Mouse (Mus musculus) B cell, adult 62 days (primary cell): Measurements from ENCODE around the gene Bub3. TPM values are rescaled to one million over a fixed set of nuclear protein-coding genes. Genes with fewer than 3 reads are reported as not detected.

Experiments
- total RNA-seq: library from RNA; stranded (reverse); gene quantifications from 4 replicates; pipeline ENCODE4 v1.2.4, GENCODE M21; 2023

The Bub3 gene
- 47.2 to 57.2 TPM (median 48.1 TPM) in 4 replicates for total RNA-seq

DNA sequence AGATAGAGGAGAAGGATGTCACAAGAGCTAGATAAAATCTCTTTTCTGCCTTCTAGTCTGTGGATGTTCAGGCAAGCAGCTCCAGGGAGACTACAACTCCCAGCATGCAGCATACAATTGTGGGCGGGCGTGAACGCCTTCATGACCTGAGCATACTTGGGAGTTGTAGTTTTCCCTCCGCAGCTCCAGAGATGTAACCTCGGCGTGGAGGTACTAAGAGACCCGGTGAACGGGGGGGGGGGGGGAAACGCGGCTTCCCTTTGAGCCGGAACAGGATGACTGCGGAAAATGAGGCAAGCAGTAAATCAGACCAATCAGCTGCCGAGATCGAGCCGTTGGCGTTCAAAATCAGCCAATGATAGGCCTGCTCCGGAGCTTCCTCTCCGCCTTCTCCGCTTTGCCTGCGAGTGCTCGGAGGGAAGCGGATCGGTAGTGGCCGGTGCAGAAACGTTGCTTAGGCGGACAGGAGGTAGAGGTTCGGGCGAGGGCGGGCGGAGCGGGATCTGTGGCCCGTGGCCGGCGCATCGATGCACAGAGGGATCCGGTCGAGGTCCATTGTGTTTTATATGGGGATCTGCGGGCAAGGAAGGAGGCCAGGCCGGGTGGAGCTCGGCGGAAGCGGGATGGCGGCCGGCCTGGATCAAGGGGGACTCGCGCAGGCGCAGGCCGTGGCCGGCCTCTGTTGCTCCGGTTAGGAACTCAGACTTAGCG lies at the start of gene Bub3:
Gene Bub3 (plus strand): TSS at position 237 of the 711 bp plus-strand sequence.

DNA sequence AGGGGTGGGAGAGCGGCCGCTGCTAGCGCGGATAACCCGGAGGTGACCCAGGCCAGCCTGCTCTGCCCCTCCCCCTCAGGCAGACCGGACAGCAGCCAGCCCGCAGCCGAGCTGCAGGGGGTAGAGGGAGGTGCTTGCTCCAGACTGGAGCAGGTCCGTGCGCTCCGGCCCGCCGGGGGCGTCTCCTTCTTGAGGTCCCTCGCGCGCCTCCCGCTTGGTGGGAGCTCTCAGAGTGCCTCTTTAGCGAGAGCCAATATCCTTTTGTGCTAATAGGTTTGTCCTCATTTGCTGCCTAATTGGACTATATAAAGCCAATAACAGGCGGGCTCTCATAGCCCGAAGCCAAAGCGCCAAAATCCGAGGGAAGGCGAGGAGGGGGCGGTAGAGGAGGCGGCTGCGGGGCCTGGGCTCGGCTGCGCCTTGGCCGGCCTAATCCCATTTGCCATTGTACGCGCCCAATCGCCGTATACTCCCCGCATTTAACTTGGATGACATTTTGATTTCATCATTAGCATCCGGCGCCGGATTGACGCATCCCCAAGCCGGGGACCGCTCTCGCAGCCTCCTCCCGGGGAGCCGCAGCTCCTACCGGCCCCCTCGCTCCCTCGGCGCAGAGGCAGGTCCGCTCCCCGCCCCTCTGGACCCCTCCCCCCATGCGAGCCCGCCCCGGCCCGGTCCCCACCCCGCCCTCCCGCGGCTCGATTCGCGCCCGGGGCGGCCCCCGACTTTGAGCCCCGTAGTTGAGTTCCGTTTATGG lies 17.7 kb upstream of the Bub3 start, which contains the start of gene Hmx3:
Gene Hmx3 (plus strand): TSS at position 753 of the 757 bp plus-strand sequence.

DNA sequence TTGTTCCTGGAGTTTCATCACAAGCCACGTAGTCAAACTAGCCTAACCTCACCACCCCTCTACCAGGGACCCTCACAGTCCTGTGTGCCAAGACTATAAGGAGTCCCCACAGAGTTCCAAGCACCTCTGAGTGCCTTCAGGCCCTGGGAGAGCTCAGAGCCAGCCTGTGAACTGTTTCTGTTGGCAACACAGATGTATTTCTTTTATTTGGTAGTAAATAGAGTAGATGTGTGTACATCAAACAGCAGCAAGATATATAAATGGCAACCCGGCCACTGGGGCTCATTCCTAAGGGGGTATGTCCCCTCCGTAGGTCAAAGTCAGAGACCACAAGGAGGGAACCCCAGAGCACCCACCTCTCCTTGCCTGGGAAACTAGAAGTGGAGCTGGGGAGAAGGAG lies 11.5 kb upstream of the Bub3 start, which contains the start of gene Hmx2:
Gene Hmx2 (plus strand): TSS at position 301 of the 400 bp plus-strand sequence.

Other genes starting within 250 kb of the Bub3 start
- not detected in 4 replicates for gene Cuzd1, start 237.9 kb upstream of the Bub3 start, total RNA-seq
- 1.4 TPM in 1 of 4 replicates, not detected in the others for gene Fam24b, start 230.7 kb upstream of the Bub3 start, total RNA-seq
- gene Fam24a, start 226.4 kb upstream of the Bub3 start, total RNA-seq: not detected in 4 replicates
- gene 2310057M21Rik, start 197.5 kb upstream of the Bub3 start, total RNA-seq: 18.6 to 22.1 TPM (median 19.9 TPM) in 4 replicates
- gene Pstk, start 189.1 kb upstream of the Bub3 start, total RNA-seq: 13.3 to 16.0 TPM (median 14.6 TPM) in 4 replicates
- 54.5 to 76.7 TPM (median 69.1 TPM) in 4 replicates for gene Ikzf5, start 149.7 kb upstream of the Bub3 start, total RNA-seq
- 20.0 to 23.5 TPM (median 20.9 TPM) in 4 replicates for gene Acadsb, start 149.6 kb upstream of the Bub3 start, total RNA-seq
- not detected in 4 replicates for gene Hmx3, start 17.4 kb upstream of the Bub3 start, total RNA-seq
- not detected in 4 replicates for gene Hmx2, start 11.4 kb upstream of the Bub3 start, total RNA-seq